Comparison of ENCODE assay signal across 15 mouse cellular contexts in genomic region chr13:98094332-98094731, GRCm38 (mm10).
DNase-seq lines count a peak whose midpoint lies in the region; ATAC-seq lines count a peak whose summit lies in the region.
"Had no signal": no experiment of that assay in that cellular context is flagged by ENCODE, and none has a peak within 500 bp of the region (broad histone marks: within the 10 kb centered on the region; RNA-seq: fewer than 3 reads in every experiment).

No protein-coding gene starts in this region.

- no peak for ATAC-seq in hindbrain, embryonic 13.5 days (ENCODE audit: low FRiP score)
- ATAC-seq in megakaryocyte-erythroid progenitor cell, adult 5-6 weeks (replicated peaks; ENCODE audit: low FRiP score, low TSS enrichment, poor library complexity, severe bottlenecking): peak; percentile 51; the same call in 1 of the 2 replicates
- ATAC-seq in CD4-positive, CD25-positive, alpha-beta regulatory T cell, adult 4 months: no peak
- no peak for ATAC-seq in cerebellum, adult (ENCODE audit: insufficient number of reproducible peaks, low FRiP score, low TSS enrichment)
- ATAC-seq in forebrain, embryonic 16.5 days: no peak
- ATAC-seq: forebrain, embryonic 13.5 days; midbrain, embryonic 16.5 days had no signal

- no peaks in the 10 kb centered on the region for H3K36me3 ChIP-seq in hindbrain, embryonic 10.5 days
- H3K36me3 ChIP-seq in hindbrain, embryonic 13.5 days: no peaks in the 10 kb centered on the region
- H3K36me3 ChIP-seq in forebrain, embryonic 16.5 days (ENCODE audit: control insufficient read depth, insufficient read depth): no peaks in the 10 kb centered on the region
- H3K36me3 ChIP-seq: kidney, embryonic 15.5 days; neural tube, embryonic 12.5 days had no signal

- 0 out of 2 replicates have a peak overlapping the region, but pooled peaks have one; percentile 50 for H3K27ac ChIP-seq in hindbrain, embryonic 10.5 days
- H3K27ac ChIP-seq in hindbrain, embryonic 13.5 days: no peak overlapping the region
- no peak overlapping the region for H3K27ac ChIP-seq in forebrain, embryonic 16.5 days (ENCODE audit: low read length)
- H3K27ac ChIP-seq: forebrain, embryonic 13.5 days; liver, embryonic 14.5 days; neural tube, embryonic 12.5 days had no signal

- no peak for DNase-seq in hindbrain, embryonic 10.5 days (ENCODE audit: low spot score)
- DNase-seq in NIH3T3 (ENCODE audit: low read depth): peak; percentile 41
- DNase-seq in forelimb bud, embryonic 11.5 days (ENCODE audit: low read depth, low spot score): peak; percentile 17
- DNase-seq: cerebellum, postnatal 10 days; heart, postnatal 4 days had no signal

- WGBS in hindbrain, embryonic 10.5 days: 66% methylated on average over 3 of the region's 3 CpGs
- 78% methylated on average over 3 of the region's 3 CpGs for WGBS in hindbrain, embryonic 13.5 days
- 81% methylated on average over 3 of the region's 3 CpGs for WGBS in forebrain, embryonic 16.5 days

- H3K4me3 ChIP-seq in hindbrain, embryonic 10.5 days: no peak overlapping the region
- H3K4me3 ChIP-seq in hindbrain, embryonic 13.5 days: no peak overlapping the region
- no peak overlapping the region for H3K4me3 ChIP-seq in forebrain, embryonic 16.5 days (replicated peaks; ENCODE audit: low read length)
- H3K4me3 ChIP-seq: forebrain, embryonic 13.5 days; kidney, embryonic 15.5 days; neural tube, embryonic 12.5 days had no signal

- peaks cover 24% of the 10 kb centered on the region for H3K4me1 ChIP-seq in hindbrain, embryonic 10.5 days (replicated peaks)
- peaks cover 15% of the 10 kb centered on the region for H3K4me1 ChIP-seq in hindbrain, embryonic 13.5 days (replicated peaks)
- H3K4me1 ChIP-seq in forebrain, embryonic 16.5 days (replicated peaks; ENCODE audit: control insufficient read depth, insufficient read depth, low read length): no peaks in the 10 kb centered on the region
- H3K4me1 ChIP-seq: forebrain, embryonic 13.5 days; neural tube, embryonic 12.5 days had no signal

- no peak overlapping the region for H3K4me2 ChIP-seq in hindbrain, embryonic 13.5 days
- no peak overlapping the region for H3K4me2 ChIP-seq in forebrain, embryonic 16.5 days (ENCODE audit: low read length)
- H3K4me2 ChIP-seq: forebrain, embryonic 13.5 days; kidney, embryonic 15.5 days; neural tube, embryonic 12.5 days had no signal

- no peaks in the 10 kb centered on the region for H3K27me3 ChIP-seq in hindbrain, embryonic 10.5 days (ENCODE audit: insufficient read depth, poor library complexity, severe bottlenecking)
- H3K27me3 ChIP-seq in hindbrain, embryonic 13.5 days: no peaks in the 10 kb centered on the region
- H3K27me3 ChIP-seq in forebrain, embryonic 16.5 days (replicated peaks; ENCODE audit: control insufficient read depth, insufficient read depth, low read length): no peaks in the 10 kb centered on the region
- H3K27me3 ChIP-seq: forebrain, embryonic 13.5 days; kidney, embryonic 15.5 days; neural tube, embryonic 12.5 days had no signal

- 0 out of 2 replicates have a peak, but pooled peaks cover 2% of the 10 kb centered on the region for H3K9me3 ChIP-seq in hindbrain, embryonic 10.5 days
- no peaks in the 10 kb centered on the region for H3K9me3 ChIP-seq in hindbrain, embryonic 13.5 days
- H3K9me3 ChIP-seq in forebrain, embryonic 16.5 days (ENCODE audit: control insufficient read depth, low read length): no peaks in the 10 kb centered on the region
- H3K9me3 ChIP-seq: forebrain, embryonic 13.5 days; kidney, embryonic 15.5 days; neural tube, embryonic 12.5 days had no signal

- no peak overlapping the region for H3K9ac ChIP-seq in hindbrain, embryonic 13.5 days
- H3K9ac ChIP-seq in forebrain, embryonic 16.5 days (replicated peaks; ENCODE audit: low read depth, low read length): no peak overlapping the region
- H3K9ac ChIP-seq: forebrain, embryonic 13.5 days; kidney, embryonic 15.5 days; liver, embryonic 14.5 days; neural tube, embryonic 12.5 days had no signal
